Mouse (Mus musculus) embryonic facial prominence, embryonic 14.5 days (tissue): ENCODE data around the gene Atp6v1d. TPM values are rescaled to one million over a fixed set of nuclear protein-coding genes. Genes with fewer than 3 reads are reported as not detected.

Source experiments
- ATAC-seq: fragments of 200-750 bp; cut with Nextera tagmentation; 2 replicates; pipeline ENCODE4 v1.8.0; 2017; ENCODE audit warnings: low read depth, moderate number of reproducible peaks, moderate TSS enrichment
- DNase-seq: peaks from one replicate; pipeline ENCODE4 v3.0.0-alpha.2; 2015; ENCODE audit warnings: low spot score
- H3K27ac ChIP-seq: fragments of 300-500 bp; sonication (generic); replicated peaks from 2 replicates; pipeline ENCODE4 v1.5.1; 2014; ENCODE audit warnings: low read depth, mild to moderate bottlenecking, low read length, moderate library complexity
- H3K27me3 ChIP-seq: fragments of 300-500 bp; sonication (generic); replicated peaks from 2 replicates; pipeline ENCODE4 v1.6.1; 2014; ENCODE audit warnings: low read length; ENCODE audit not compliant: control insufficient read depth, insufficient read depth
- H3K36me3 ChIP-seq: fragments of 300-500 bp; sonication (generic); 2 replicates; pipeline ENCODE4 v1.6.1; 2014; ENCODE audit warnings: low read length, mixed read lengths; ENCODE audit not compliant: control insufficient read depth, insufficient read depth
- H3K4me1 ChIP-seq: fragments of 300-500 bp; sonication (generic); 2 replicates; pipeline ENCODE4 v1.6.1; 2014; ENCODE audit warnings: antibody characterized with exemption, low read length; ENCODE audit not compliant: control insufficient read depth, insufficient read depth
- H3K4me2 ChIP-seq: fragments of 300-500 bp; sonication (generic); 2 replicates; pipeline ENCODE4 v1.6.1; 2014; ENCODE audit warnings: low read depth, mild to moderate bottlenecking, low read length, moderate library complexity, mixed read lengths
- H3K4me3 ChIP-seq: fragments of 300-500 bp; sonication (generic); 2 replicates; pipeline ENCODE4 v1.5.1; 2014; ENCODE audit warnings: low read depth, mild to moderate bottlenecking, low read length
- H3K9ac ChIP-seq: fragments of 300-500 bp; sonication (generic); 2 replicates; pipeline ENCODE4 v1.6.1; 2014; ENCODE audit warnings: low read depth, mild to moderate bottlenecking, low read length, moderate library complexity, mixed read lengths
- H3K9me3 ChIP-seq: fragments of 300-500 bp; sonication (generic); 2 replicates; pipeline ENCODE4 v1.6.1; 2016; ENCODE audit warnings: low read length; ENCODE audit not compliant: control insufficient read depth
- WGBS: fragments of 180-500 bp; shearing (Covaris S2); extraction: QIAGEN DNeasy Blood & Tissue Kit; methylation state at CpG from one replicate; pipeline ENCODE4 v1.1.7; 2014; 5-methylcytosine and 5-hydroxymethylcytosine counted together
- polyA plus RNA-seq: library from polyadenylated mRNA; unstranded; fragments of >200 nt; fragmentation: Nextera tagmentation; extraction: Ambion mirVana; gene quantifications from 2 replicates; pipeline ENCODE4 v1.2.1, GENCODE M21; 2014

Atp6v1d gene
- 62.2 and 69.5 TPM in 2 replicates for polyA plus RNA-seq

- Histone ChIP-seq H3K4me2 (peak within 1 kb of the TSS; percentile 87), H3K36me3 (peaks cover 6% of the 10 kb centered on the region; the same call in 1 of the 2 replicates), H3K4me1 (peaks cover 15% of the 10 kb centered on the region), H3K9me3 (no peaks in the 10 kb centered on the region), H3K27me3 (no peaks in the 10 kb centered on the region), H3K9ac (peak within 1 kb of the TSS; percentile 96), H3K4me3 (peak within 1 kb of the TSS; percentile 93), H3K27ac (peak within 1 kb of the TSS; percentile 88)
- ATAC-seq: peak; percentile 100
- WGBS: under 1% methylated on average over 51 of the region's 55 CpGs
- peak; percentile 99 for DNase-seq
Measured at GRCm38 (mm10) chr12:78861496-78862253, at the start of gene Atp6v1d, which contains the start of gene Eif2s1. TSS of gene Atp6v1d (minus strand) at chr12:78861638. TSS of gene Eif2s1 (plus strand) at chr12:78861819.

- peak overlapping the region; percentile 35 for H3K4me3 ChIP-seq
- ATAC-seq (no peak), DNase-seq (no peak)
- H3K36me3 ChIP-seq: no peaks in the 10 kb centered on the region
- WGBS: 9% methylated on average over 16 of the region's 16 CpGs
- H3K9ac ChIP-seq: peak overlapping the region; percentile 38; the same call in 1 of the 2 replicates
- H3K4me1 ChIP-seq: peaks cover 7% of the 10 kb centered on the region; the same call in 1 of the 2 replicates
- peaks cover 5% of the 10 kb centered on the region; the same call in 1 of the 2 replicates for H3K9me3 ChIP-seq
- H3K4me2 ChIP-seq: peak overlapping the region; percentile 60
- H3K27ac ChIP-seq: no peak overlapping the region
- H3K27me3 ChIP-seq: peaks cover 45% of the 10 kb centered on the region
Measured at GRCm38 (mm10) chr12:78910684-78911461, 49.4 kb upstream of the Atp6v1d start.

GRCm38 (mm10) chr12:78908081-78908605 is 46.7 kb upstream of the Atp6v1d start:
- no peak for ATAC-seq
- Histone ChIP-seq H3K27me3 (peaks cover 45% of the 10 kb centered on the region), H3K4me3 (no peak overlapping the region)

GRCm38 (mm10) chr12:78906707-78907162 is 45.3 kb upstream of the Atp6v1d start, which contains the start of gene Plek2:
TSS of gene Plek2 (minus strand) at chr12:78906964.
- no peak within 1 kb of the TSS for H3K27ac ChIP-seq
- ATAC-seq: peak; percentile 30; the same call in 1 of the 2 replicates
- H3K9me3 ChIP-seq: peaks cover 5% of the 10 kb centered on the region; the same call in 1 of the 2 replicates
- 4% methylated on average over 25 of the region's 38 CpGs for WGBS
- H3K36me3 ChIP-seq: no peaks in the 10 kb centered on the region
- H3K9ac ChIP-seq: peak within 1 kb of the TSS; percentile 58
- H3K27me3 ChIP-seq: peaks cover 36% of the 10 kb centered on the region
- H3K4me3 ChIP-seq: peak within 1 kb of the TSS; percentile 47
- peak; percentile 57 for DNase-seq
- H3K4me1 ChIP-seq: peaks cover 7% of the 10 kb centered on the region; the same call in 1 of the 2 replicates
- peak within 1 kb of the TSS; percentile 92 for H3K4me2 ChIP-seq

More at GRCm38 (mm10) chr12:78908081-78908605, 46.7 kb upstream of the Atp6v1d start:
- no peak for DNase-seq
- Histone ChIP-seq H3K36me3 (no peaks in the 10 kb centered on the region), H3K4me2 (no peak overlapping the region), H3K9me3 (peaks cover 5% of the 10 kb centered on the region; the same call in 1 of the 2 replicates), H3K4me1 (peaks cover 7% of the 10 kb centered on the region; the same call in 1 of the 2 replicates), H3K27ac (no peak overlapping the region), H3K9ac (no peak overlapping the region)
- WGBS: 73% methylated on average over 6 of the region's 6 CpGs

- Histone ChIP-seq H3K27ac (no peak overlapping the region), H3K27me3 (peaks cover 23% of the 10 kb centered on the region), H3K36me3 (no peaks in the 10 kb centered on the region), H3K4me1 (peaks cover 7% of the 10 kb centered on the region; the same call in 1 of the 2 replicates), H3K4me3 (no peak overlapping the region), H3K9me3 (peaks cover 5% of the 10 kb centered on the region; the same call in 1 of the 2 replicates), H3K9ac (no peak overlapping the region), H3K4me2 (no peak overlapping the region)
- 73% methylated on average over 6 of the region's 7 CpGs for WGBS
- peak; percentile 20; the same call in 1 of the 2 replicates for ATAC-seq
- DNase-seq: peak; percentile 66
Measured at GRCm38 (mm10) chr12:78904499-78904898, 43.1 kb upstream of the Atp6v1d start.

- DNase-seq (no peak), ATAC-seq (no peak)
- WGBS: 78% methylated on average over 4 of the region's 4 CpGs
Measured at GRCm38 (mm10) chr12:78903313-78903712, 41.9 kb upstream of the Atp6v1d start.

GRCm38 (mm10) chr12:78901467-78901866 is 40.0 kb upstream of the Atp6v1d start:
- no peak for DNase-seq
- H3K27ac ChIP-seq: no peak overlapping the region
- no peak overlapping the region for H3K9ac ChIP-seq
- H3K4me2 ChIP-seq: no peak overlapping the region
- H3K9me3 ChIP-seq: no peaks in the 10 kb centered on the region
- H3K27me3 ChIP-seq: no peaks in the 10 kb centered on the region; the same call in 1 of the 2 replicates
- 82% methylated on average over 5 of the region's 5 CpGs for WGBS
- no peak overlapping the region for H3K4me3 ChIP-seq
- peaks cover under 1% of the 10 kb centered on the region; the same call in 1 of the 2 replicates for H3K4me1 ChIP-seq
- no peak for ATAC-seq
- H3K36me3 ChIP-seq: no peaks in the 10 kb centered on the region

More at GRCm38 (mm10) chr12:78903313-78903712, 41.9 kb upstream of the Atp6v1d start:
- H3K4me2 ChIP-seq: no peak overlapping the region
- no peaks in the 10 kb centered on the region for H3K9me3 ChIP-seq
- H3K27ac ChIP-seq: no peak overlapping the region
- no peak overlapping the region for H3K4me3 ChIP-seq
- H3K9ac ChIP-seq: no peak overlapping the region
- peaks cover 7% of the 10 kb centered on the region; the same call in 1 of the 2 replicates for H3K4me1 ChIP-seq
- no peaks in the 10 kb centered on the region for H3K36me3 ChIP-seq
- H3K27me3 ChIP-seq: peaks cover 15% of the 10 kb centered on the region

DNA sequence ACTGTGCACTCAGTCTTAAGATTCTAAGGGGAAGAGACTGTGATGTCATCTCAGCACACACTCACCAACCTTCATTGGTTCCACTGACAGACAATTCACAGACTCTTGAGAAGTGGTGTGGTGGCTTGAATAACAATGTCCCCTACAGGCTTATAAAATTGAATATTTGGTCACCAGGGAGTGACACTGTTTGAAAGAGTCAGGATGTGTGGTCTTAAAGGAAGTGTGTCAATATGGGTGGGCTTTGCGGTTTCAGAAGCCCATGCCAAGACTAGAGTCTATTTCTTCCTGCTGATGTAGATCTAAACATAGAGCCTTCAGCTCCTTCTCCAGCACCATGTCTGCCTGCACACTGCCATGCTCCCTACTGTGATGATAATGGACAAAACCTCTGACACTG is 36.4 kb upstream of the Atp6v1d start:
- no peak overlapping the region for H3K9ac ChIP-seq
- H3K4me1 ChIP-seq: no peaks in the 10 kb centered on the region
- H3K4me2 ChIP-seq: no peak overlapping the region
- DNase-seq (no peak), ATAC-seq (no peak)
- 93% methylated on average over 1 of the region's 1 CpGs for WGBS
- no peaks in the 10 kb centered on the region for H3K9me3 ChIP-seq
- no peak overlapping the region for H3K4me3 ChIP-seq
- no peak overlapping the region for H3K27ac ChIP-seq
- H3K27me3 ChIP-seq: no peaks in the 10 kb centered on the region
- H3K36me3 ChIP-seq: no peaks in the 10 kb centered on the region
